Mouse (Mus musculus): ENCODE results near the gene Nup188. TPM values are rescaled to one million over a fixed set of nuclear protein-coding genes. Genes with fewer than 3 reads are reported as not detected.

The Nup188 gene
- 9.2 TPM for polyA plus RNA-seq (2014; fragmentation: Illumina TruSeq; extraction: RNeasy Lipid Tissue Mini Kit (QIAGEN cat#74804); ENCODE audit: low read depth, low replicate concordance)

DNA sequence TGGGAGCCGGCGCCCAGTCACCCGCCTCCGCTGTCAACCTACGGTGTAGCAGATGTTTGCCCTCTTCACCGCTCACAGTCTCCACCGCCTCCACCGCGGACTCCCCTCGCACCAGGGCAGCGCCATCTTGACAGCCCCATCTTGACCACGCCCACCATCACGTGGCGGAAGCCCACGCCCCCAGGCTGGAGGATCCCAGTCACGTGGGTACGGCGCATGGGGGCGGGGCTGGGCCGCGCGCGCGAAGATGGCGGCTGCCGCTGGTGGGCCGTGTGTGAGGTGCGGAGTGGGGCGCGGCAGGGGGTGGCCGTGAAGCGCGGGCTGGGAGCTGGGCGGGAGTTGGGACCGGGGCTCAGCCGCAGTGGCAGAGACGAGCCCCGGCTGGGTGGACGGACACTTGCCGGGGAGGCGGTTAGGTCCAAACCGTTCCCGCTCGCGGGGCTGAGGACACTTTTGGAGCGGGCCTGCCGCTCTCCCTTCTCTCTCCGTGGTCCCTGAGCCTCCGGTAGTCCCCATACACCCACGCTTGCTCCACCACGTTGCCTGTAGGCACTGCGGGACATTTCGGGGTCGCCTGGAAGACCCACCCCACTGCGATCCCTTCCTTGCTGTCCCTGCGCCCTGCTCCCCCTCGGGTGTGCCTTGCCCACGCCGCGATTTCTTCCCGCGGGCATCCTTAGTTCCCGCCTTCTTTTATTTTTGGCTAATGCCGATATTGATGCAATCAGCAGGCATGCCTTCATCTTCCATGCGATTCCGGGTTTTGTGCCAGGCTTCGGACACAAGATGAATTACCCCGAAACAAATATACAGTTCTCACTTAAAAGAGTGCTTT lies at the start of gene Nup188, which contains the start of gene Dolk:
TSS of gene Nup188 (plus strand) at position 206 of the 835 bp plus-strand sequence.
TSS of gene Dolk (minus strand) at position 143 of the 835 bp plus-strand sequence.

DNA sequence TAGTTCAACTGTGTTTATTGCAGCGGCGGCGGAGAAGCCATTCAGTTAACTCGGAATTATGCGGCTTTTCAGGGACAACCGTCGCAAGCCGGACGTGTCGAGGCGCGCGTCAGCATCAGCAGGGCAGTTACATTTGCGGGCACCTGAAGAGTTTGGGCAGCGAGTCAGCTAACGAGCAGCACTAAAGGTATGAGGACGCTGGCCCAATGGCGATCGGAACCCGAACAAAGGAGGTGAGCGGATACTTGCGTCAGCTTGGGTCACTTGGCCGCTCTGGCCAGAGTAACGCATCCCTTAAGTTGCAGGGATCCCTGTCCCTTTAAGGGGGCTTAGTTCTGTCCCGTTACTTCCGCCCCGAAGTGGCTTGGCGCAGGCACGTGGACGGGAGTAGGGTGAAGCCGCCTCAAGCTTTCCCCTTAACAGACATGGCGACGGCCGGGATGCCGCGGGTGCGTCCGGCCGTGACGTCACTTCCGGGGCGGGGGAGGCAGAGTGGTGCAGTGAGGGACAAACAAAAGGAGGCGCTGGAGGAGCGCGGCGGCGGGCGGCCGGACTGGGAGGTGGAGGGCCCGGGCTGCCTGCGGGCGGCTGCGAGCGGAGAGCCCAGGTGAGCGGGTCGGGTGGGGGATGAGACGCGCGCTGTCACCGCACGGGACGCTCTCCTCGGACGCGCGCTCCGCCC lies 48.9 kb upstream of the Nup188 start, which contains the start of gene Lrrc8a:
TSS of gene Lrrc8a (plus strand) at position 517 of the 682 bp plus-strand sequence.

DNA sequence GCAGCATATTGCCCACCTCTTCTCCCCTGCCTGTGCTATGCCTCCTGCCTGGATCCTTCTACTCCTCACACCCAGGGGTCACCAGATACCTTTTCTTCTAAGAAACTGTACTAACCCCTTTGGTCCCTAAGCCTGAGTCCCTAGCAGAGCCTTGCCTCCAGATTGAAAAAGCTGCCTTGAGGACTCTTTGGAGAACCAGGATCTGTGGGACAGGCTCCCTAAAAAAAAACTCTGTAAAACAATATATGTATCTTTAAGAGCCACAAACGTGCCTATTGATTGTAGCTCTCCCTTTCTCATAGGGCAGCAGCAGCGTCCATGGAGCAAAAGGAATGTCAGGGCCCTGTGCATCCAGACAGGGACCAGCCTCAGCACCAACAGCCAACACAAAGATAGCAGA lies 45.9 kb upstream of the Nup188 start, which contains the start of gene Gm28035:
TSS of gene Gm28035 (plus strand) at position 301 of the 400 bp plus-strand sequence.

DNA sequence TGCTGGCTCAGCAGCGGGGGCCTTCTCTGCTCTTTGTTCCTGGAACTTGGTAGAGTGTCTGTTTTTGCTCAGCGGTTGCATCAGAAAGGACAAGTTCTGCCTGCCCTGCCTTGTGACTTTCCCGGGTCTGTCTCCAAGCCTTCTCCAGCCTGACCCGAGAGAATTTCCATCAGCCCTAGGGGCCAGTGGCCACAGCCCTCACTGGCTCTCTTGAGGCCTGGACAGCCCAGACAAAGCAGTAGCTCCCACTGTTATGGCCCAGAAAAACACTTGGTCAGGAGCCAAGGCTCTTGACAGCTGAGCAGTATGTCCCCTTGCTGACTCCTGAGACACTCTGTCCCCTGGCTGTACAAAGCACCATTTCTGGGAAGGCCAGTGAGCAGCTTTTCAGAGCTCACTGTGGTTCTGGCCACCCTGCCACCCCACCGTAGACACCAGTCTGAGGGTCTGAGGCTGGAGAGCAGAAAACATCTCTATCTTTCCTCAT lies 20.4 kb upstream of the Nup188 start, which contains the start of gene Phyhd1:
TSS of gene Phyhd1 (plus strand) at position 437 of the 487 bp plus-strand sequence.

DNA sequence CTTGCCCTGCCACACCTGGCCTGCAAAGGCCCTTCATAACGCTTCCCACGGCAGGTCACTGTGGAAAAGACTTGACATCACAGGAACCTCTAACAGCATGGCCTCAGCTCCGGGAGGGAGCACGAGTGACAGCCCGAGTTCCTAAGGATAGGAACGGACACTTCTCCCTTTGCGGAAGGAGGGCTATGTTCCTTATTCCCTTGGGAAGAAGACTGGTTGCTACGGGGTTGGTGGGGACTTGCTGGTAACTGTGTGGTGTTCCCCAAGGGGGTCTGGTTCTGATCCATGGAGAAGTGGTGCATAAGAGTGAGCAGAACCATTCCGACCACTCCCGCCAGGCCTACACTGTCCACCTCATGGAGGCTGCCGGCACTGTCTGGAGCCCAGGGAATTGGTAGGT lies 5.5 kb upstream of the Nup188 start, which contains the start of gene Gm28038:
TSS of gene Gm28038 (plus strand) at position 301 of the 400 bp plus-strand sequence.

DNA sequence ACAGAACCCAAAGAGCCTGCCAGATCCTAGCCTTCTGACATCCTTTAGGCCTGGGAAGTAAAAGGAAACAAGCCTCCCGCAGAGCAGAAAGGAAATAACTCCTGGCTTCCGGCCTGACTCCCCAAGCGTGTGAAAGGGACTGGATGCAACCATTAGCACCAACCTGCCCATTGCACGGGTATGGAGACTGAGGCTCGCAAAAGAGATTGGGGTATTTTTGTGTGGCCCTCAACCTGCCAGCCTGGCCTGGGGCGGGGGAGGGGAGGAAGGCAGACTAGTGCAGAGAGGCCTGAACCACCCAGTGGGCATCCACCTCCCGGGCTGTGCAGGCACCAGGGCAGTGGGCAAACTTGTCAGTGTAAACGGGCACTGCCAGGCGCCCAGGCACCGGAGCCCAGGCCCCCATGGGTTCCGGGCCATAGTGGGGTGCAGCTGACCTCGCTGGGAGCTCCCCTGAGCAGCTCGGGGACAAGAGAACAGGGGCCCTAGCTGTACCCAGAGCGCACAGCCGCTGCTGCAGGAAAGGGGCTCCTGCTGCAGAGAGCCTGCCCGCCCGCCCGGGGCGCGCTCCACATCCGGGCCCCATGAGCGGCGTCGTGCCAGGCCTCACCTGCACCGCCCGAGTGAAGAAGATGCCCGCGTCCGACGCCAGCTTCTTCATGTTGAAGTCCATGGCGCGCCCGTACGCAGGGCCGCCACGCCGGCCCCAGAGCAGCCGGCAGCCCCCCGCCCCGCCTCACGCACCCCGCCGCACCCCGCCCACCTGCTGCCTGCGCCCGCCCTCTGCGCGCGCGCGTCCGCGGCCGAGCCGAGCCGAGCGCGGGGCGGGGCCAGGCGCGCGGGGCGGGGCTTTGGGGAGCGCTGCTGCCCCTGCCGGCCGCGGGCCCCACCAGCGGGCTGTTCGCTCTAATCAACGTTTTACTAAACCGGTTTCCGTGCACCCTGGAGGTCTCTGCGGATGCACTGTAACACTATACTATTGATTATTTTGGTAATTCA lies 72.6 kb downstream of the Nup188 start, which contains the start of gene Sh3glb2:
TSS of gene Sh3glb2 (minus strand) at position 805 of the 999 bp plus-strand sequence.

DNA sequence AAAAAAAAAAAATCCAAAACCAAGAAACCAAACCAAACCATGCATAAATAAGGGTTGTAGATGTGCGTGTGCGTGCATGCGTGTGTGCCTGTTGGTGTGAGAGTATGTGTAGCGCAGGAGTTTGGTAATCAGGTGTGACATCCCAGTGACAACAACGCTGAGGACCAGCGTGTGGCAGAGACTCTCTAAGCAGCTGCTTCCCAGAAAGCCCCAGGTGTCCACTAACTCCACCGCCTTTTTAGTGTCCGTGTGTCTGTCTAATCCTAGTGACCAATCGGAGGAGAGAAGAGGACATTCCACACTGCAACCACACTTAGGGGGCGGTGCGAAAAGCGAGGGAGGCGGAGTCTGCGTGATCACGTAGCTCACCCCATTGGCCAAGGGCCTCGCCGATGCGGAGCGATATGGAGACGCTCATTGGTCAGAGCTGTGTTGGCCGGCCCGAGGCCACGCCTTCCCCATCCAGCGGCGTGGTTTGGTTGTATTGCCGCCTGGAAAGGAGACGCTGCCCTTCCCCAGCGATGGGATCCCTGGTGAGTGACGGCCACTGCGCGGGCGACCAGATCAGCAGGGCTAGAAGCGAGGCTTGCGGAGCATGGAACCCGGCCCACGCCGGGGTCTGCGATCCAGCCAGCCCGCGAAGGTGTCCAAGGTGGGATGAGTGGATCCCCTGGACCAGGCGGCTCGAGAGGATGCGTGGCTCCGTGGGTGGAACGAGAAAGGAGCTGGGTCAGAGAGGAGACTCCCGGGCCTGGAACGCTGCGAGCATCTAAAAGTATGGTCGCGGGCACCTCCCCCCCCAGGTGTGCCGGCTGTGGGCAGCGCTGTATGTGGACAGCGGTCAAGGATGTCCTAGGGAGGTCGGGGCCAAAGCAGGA lies 77.8 kb downstream of the Nup188 start, which contains the start of gene Miga2:
TSS of gene Miga2 (plus strand) at position 461 of the 878 bp plus-strand sequence.

DNA sequence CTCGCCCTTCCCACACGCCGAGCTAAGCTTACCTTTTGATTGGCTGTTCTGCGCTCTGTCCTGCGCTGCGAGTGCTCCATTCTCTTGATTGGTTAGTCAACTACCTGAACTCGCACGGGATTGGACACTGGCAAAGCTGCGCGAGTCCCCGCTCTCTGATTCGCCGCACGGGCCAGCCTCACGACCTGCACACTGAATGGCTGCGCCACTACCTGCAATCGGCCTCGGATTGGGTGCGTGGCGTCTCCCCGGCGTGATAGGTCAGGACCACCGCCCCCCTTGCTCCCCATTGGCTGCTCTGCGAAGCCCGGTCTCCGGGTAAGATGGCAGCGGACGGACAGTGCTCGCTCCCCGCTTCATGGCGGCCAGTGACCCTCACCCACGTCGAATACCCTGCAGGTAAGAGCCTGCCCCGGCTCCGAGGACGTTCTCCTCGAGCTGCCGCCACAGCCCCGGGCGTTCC lies 105.9 kb downstream of the Nup188 start, which contains the start of gene Dolpp1:
TSS of gene Dolpp1 (plus strand) at position 141 of the 463 bp plus-strand sequence.

Other genes with a start within 250 kb of the Nup188 start
- not detected for gene Wdr34, start 237.5 kb upstream of the Nup188 start, polyA plus RNA-seq (2014; fragmentation: Illumina TruSeq; extraction: RNeasy Lipid Tissue Mini Kit (QIAGEN cat#74804); ENCODE audit: low read depth, low replicate concordance)
- gene Set, start 229.0 kb upstream of the Nup188 start, polyA plus RNA-seq (2014; fragmentation: Illumina TruSeq; extraction: RNeasy Lipid Tissue Mini Kit (QIAGEN cat#74804); ENCODE audit: low read depth, low replicate concordance) = 311 TPM
- gene Pkn3, start 208.7 kb upstream of the Nup188 start, polyA plus RNA-seq (2014; fragmentation: Illumina TruSeq; extraction: RNeasy Lipid Tissue Mini Kit (QIAGEN cat#74804); ENCODE audit: low read depth, low replicate concordance) = 0.22 TPM
- gene Zdhhc12, start 192.7 kb upstream of the Nup188 start, polyA plus RNA-seq (2014; fragmentation: Illumina TruSeq; extraction: RNeasy Lipid Tissue Mini Kit (QIAGEN cat#74804); ENCODE audit: low read depth, low replicate concordance) = 2.1 TPM
- 5.2 TPM for gene Zer1, start 161.8 kb upstream of the Nup188 start, polyA plus RNA-seq (2014; fragmentation: Illumina TruSeq; extraction: RNeasy Lipid Tissue Mini Kit (QIAGEN cat#74804); ENCODE audit: low read depth, low replicate concordance)
- 19.5 TPM for gene Tbc1d13, start 152.7 kb upstream of the Nup188 start, polyA plus RNA-seq (2014; fragmentation: Illumina TruSeq; extraction: RNeasy Lipid Tissue Mini Kit (QIAGEN cat#74804); ENCODE audit: low read depth, low replicate concordance)
- gene Endog, start 114.9 kb upstream of the Nup188 start, polyA plus RNA-seq (2014; fragmentation: Illumina TruSeq; extraction: RNeasy Lipid Tissue Mini Kit (QIAGEN cat#74804); ENCODE audit: low read depth, low replicate concordance) = not detected
- 0.54 TPM for gene Spout1, start 107.9 kb upstream of the Nup188 start, polyA plus RNA-seq (2014; fragmentation: Illumina TruSeq; extraction: RNeasy Lipid Tissue Mini Kit (QIAGEN cat#74804); ENCODE audit: low read depth, low replicate concordance)
- gene Kyat1, start 80.5 kb upstream of the Nup188 start, polyA plus RNA-seq (2014; fragmentation: Illumina TruSeq; extraction: RNeasy Lipid Tissue Mini Kit (QIAGEN cat#74804); ENCODE audit: low read depth, low replicate concordance) = 3.4 TPM
- gene Lrrc8a, start 48.7 kb upstream of the Nup188 start, polyA plus RNA-seq (2014; fragmentation: Illumina TruSeq; extraction: RNeasy Lipid Tissue Mini Kit (QIAGEN cat#74804); ENCODE audit: low read depth, low replicate concordance) = 2.9 TPM
- 0.09 TPM for gene Gm28035, start 45.8 kb upstream of the Nup188 start, polyA plus RNA-seq (2014; fragmentation: Illumina TruSeq; extraction: RNeasy Lipid Tissue Mini Kit (QIAGEN cat#74804); ENCODE audit: low read depth, low replicate concordance)
- gene Phyhd1, start 20.2 kb upstream of the Nup188 start, polyA plus RNA-seq (2014; fragmentation: Illumina TruSeq; extraction: RNeasy Lipid Tissue Mini Kit (QIAGEN cat#74804); ENCODE audit: low read depth, low replicate concordance) = 2.7 TPM
- 4.4 TPM for gene Gm28038, start 5.4 kb upstream of the Nup188 start, polyA plus RNA-seq (2014; fragmentation: Illumina TruSeq; extraction: RNeasy Lipid Tissue Mini Kit (QIAGEN cat#74804); ENCODE audit: low read depth, low replicate concordance)
- gene Dolk, start 63 bp upstream of the Nup188 start, polyA plus RNA-seq (2014; fragmentation: Illumina TruSeq; extraction: RNeasy Lipid Tissue Mini Kit (QIAGEN cat#74804); ENCODE audit: low read depth, low replicate concordance) = 6.0 TPM
- gene Sh3glb2, start 72.9 kb downstream of the Nup188 start, polyA plus RNA-seq (2014; fragmentation: Illumina TruSeq; extraction: RNeasy Lipid Tissue Mini Kit (QIAGEN cat#74804); ENCODE audit: low read depth, low replicate concordance) = 1.7 TPM
- 1.1 TPM for gene Miga2, start 77.8 kb downstream of the Nup188 start, polyA plus RNA-seq (2014; fragmentation: Illumina TruSeq; extraction: RNeasy Lipid Tissue Mini Kit (QIAGEN cat#74804); ENCODE audit: low read depth, low replicate concordance)
- 3.6 TPM for gene Dolpp1, start 105.9 kb downstream of the Nup188 start, polyA plus RNA-seq (2014; fragmentation: Illumina TruSeq; extraction: RNeasy Lipid Tissue Mini Kit (QIAGEN cat#74804); ENCODE audit: low read depth, low replicate concordance)
- gene Crat, start 129.4 kb downstream of the Nup188 start, polyA plus RNA-seq (2014; fragmentation: Illumina TruSeq; extraction: RNeasy Lipid Tissue Mini Kit (QIAGEN cat#74804); ENCODE audit: low read depth, low replicate concordance) = 4.5 TPM
- 3.3 TPM for gene Ptpa, start 129.6 kb downstream of the Nup188 start, polyA plus RNA-seq (2014; fragmentation: Illumina TruSeq; extraction: RNeasy Lipid Tissue Mini Kit (QIAGEN cat#74804); ENCODE audit: low read depth, low replicate concordance)
- not detected for gene Ier5l, start 187.8 kb downstream of the Nup188 start, polyA plus RNA-seq (2014; fragmentation: Illumina TruSeq; extraction: RNeasy Lipid Tissue Mini Kit (QIAGEN cat#74804); ENCODE audit: low read depth, low replicate concordance)